9 mouse cellular contexts compared by ENCODE assay signal in the genomic region with DNA sequence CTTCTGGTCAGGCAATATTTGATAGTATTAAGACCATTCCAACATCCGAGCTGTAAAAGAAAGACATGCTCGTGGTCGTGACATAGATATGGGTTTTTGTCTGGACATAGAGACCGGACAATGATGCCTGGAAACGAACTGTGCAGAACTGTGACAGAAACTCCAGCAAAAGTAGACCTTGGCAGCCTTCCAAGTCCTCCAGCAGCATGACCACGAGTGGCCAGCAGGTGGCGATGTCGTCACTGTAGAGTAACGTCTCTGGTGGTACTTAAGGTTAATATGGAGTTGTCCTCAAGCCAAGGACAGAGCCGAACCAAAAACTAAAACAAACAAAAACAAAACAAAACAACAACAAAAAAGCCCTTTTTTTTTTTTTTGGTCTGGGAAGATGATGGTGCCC.
DNase-seq lines count a peak whose midpoint lies in the region; ATAC-seq and TF ChIP-seq lines count a peak whose summit lies in the region.
"Had no signal": no experiment of that assay in that cellular context is flagged by ENCODE, and none has a peak within 500 bp of the region (broad histone marks: within the 10 kb centered on the region; RNA-seq: fewer than 3 reads in every experiment).

No protein-coding gene starts in this region.

- intact Hi-C loops in gastrocnemius, adult 2 months (cut with DNase I) = loop anchor here (1.0 to 5.0 kb wide), 2 partner anchors 197 to 252 kb away; no protein-coding TSS in a partner anchor

- TF ChIP-seq CTCF in MEL (IDR thresholded peaks at IDR 0.05 in 2 of 3, conservative IDR thresholded peaks at IDR 0.05 in 1 of 3; ENCODE audit: control insufficient read depth in 1 of 3, insufficient read depth in 1 of 3, low read depth in 2 of 3, low read length in 3 of 3, poor library complexity in 1 of 3, severe bottlenecking in 1 of 3) = peak; percentile 97 to 99 (median 98)
- peak; percentile 85 for TF ChIP-seq CTCF in cerebellum, adult 2 months (IDR thresholded peaks at IDR 0.05; ENCODE audit: borderline replicate concordance, insufficient read depth, low read depth, low read length)
- peak; percentile 90; the same call in 1 of the 2 replicates for TF ChIP-seq CTCF in gastrocnemius, adult 2 months (IDR thresholded peaks at IDR 0.05)
- peak; percentile 89 for TF ChIP-seq CTCF in liver, embryonic 14.5 days (IDR thresholded peaks at IDR 0.05; ENCODE audit: low read depth)

- H3K36me3 ChIP-seq in MEL (ENCODE audit: control insufficient read depth in 1 of 2, insufficient read depth in 2 of 2, low read length in 2 of 2) = peaks cover 0 to 5% of the 10 kb centered on the region in 2 experiments; a peak in 2 of 4 replicates
- H3K36me3 ChIP-seq in liver, embryonic 14.5 days (replicated peaks; ENCODE audit: control insufficient read depth, insufficient read depth, low read depth) = no peaks in the 10 kb centered on the region
- H3K36me3 ChIP-seq: heart, embryonic 15.5 days had no signal

- no peak for ATAC-seq in liver, embryonic 14.5 days (ENCODE audit: insufficient read depth)

- H3K27me3 ChIP-seq in MEL (ENCODE audit: control insufficient read depth in 1 of 2, insufficient read depth in 2 of 2, low read length in 2 of 2) = peaks cover 0 to 2% of the 10 kb centered on the region in 2 experiments; a peak in 2 of 4 replicates
- H3K27me3 ChIP-seq in cerebellum, adult 2 months (ENCODE audit: control insufficient read depth, insufficient read depth, low read length) = no peaks in the 10 kb centered on the region
- H3K27me3 ChIP-seq in liver, embryonic 14.5 days (ENCODE audit: control insufficient read depth, insufficient read depth, low read length) = no peaks in the 10 kb centered on the region
- H3K27me3 ChIP-seq: heart, embryonic 15.5 days had no signal

- TF ChIP-seq EP300 in MEL (IDR thresholded peaks at IDR 0.05; ENCODE audit: low read depth in 1 of 2, low read length in 2 of 2) = no peak
- TF ChIP-seq EP300 in liver, embryonic 14.5 days (IDR thresholded peaks at IDR 0.05; ENCODE audit: low read depth) = no peak

- no peak overlapping the region for H3K27ac ChIP-seq in MEL (ENCODE audit: control insufficient read depth, low read depth, low read length)
- H3K27ac ChIP-seq in cerebellum, adult 2 months (ENCODE audit: insufficient read depth, low read length) = no peak overlapping the region
- H3K27ac ChIP-seq in gastrocnemius, adult 2 months = peak overlapping the region; percentile 51; the same call in 1 of the 2 replicates
- no peak overlapping the region for H3K27ac ChIP-seq in liver, embryonic 14.5 days
- H3K27ac ChIP-seq: heart, embryonic 15.5 days had no signal

- no peak overlapping the region for H3K9ac ChIP-seq in MEL (ENCODE audit: control insufficient read depth, low read depth, low read length, poor library complexity, severe bottlenecking)
- H3K9ac ChIP-seq in liver, embryonic 14.5 days (replicated peaks) = no peak overlapping the region
- H3K9ac ChIP-seq: heart, embryonic 15.5 days had no signal

- WGBS in cerebellum, adult 2 months = 12% methylated on average over 10 of the region's 10 CpGs
- WGBS in liver, embryonic 14.5 days (ENCODE audit: insufficient replicate concordance) = 20% methylated on average over 10 of the region's 10 CpGs

- no peaks in the 10 kb centered on the region for H3K9me3 ChIP-seq in MEL (replicated peaks; ENCODE audit: insufficient read depth, low read length)
- H3K9me3 ChIP-seq in liver, embryonic 14.5 days (ENCODE audit: control insufficient read depth, low read length) = no peaks in the 10 kb centered on the region
- H3K9me3 ChIP-seq: heart, embryonic 15.5 days had no signal

- H3K4me3 ChIP-seq in MEL (ENCODE audit: control insufficient read depth in 1 of 2, insufficient read depth in 1 of 2, low read depth in 2 of 2, low read length in 2 of 2) = peak overlapping the region; percentile 29 to 30
- H3K4me3 ChIP-seq in cerebellum, adult 2 months (replicated peaks; ENCODE audit: insufficient read depth, low read depth, low read length) = no peak overlapping the region
- peak overlapping the region; percentile 45 for H3K4me3 ChIP-seq in gastrocnemius, adult 2 months
- H3K4me3 ChIP-seq in liver, embryonic 14.5 days (ENCODE audit: insufficient read depth in 1 of 2, low read depth in 2 of 2, low read length in 2 of 2) = no peak overlapping the region
- H3K4me3 ChIP-seq: heart, embryonic 15.5 days had no signal

- no peak overlapping the region for H3K4me2 ChIP-seq in liver, embryonic 14.5 days (ENCODE audit: low read depth)
- H3K4me2 ChIP-seq: heart, embryonic 15.5 days had no signal

- DNase-seq in 3134 (ENCODE audit: extremely low read depth, insufficient read length, low spot score) (peak; percentile 40), MEL (ENCODE audit: low read depth, low spot score) (peak; percentile 91)
- DNase-seq in cerebellum, adult 2 months = peak; percentile 54 to 78
- peak; percentile 83 for DNase-seq in gastrocnemius, adult 2 months
- DNase-seq in kidney, postnatal 10 days = peak; percentile 92
- peak; percentile 9 to 24 (median 19) for DNase-seq in liver, embryonic 14.5 days (ENCODE audit: low read depth in 3 of 3, low spot score in 3 of 3)
- peak; percentile 91 to 94 for DNase-seq in right cerebral cortex, adult 2 months (ENCODE audit: low spot score in 2 of 2)
- peak; percentile 83 for DNase-seq in urinary bladder, postnatal 14 days (ENCODE audit: low spot score)

- TF ChIP-seq POLR2A in MEL (IDR thresholded peaks at IDR 0.05; ENCODE audit: control insufficient read depth in 1 of 2, insufficient read depth in 1 of 2, low read depth in 1 of 2, low read length in 2 of 2, poor library complexity in 1 of 2) = no peak
- no peak for TF ChIP-seq POLR2A in cerebellum, adult 2 months (IDR thresholded peaks at IDR 0.05; ENCODE audit: borderline replicate concordance, insufficient read depth, low read length)

- peak; percentile 86 for TF ChIP-seq RAD21 in MEL (IDR thresholded peaks at IDR 0.05; ENCODE audit: low read depth, low read length)

- H3K79me2 ChIP-seq in MEL (ENCODE audit: control insufficient read depth, insufficient read depth, low read length, poor library complexity) = no peaks in the 10 kb centered on the region

- peaks cover 5 to 15% of the 10 kb centered on the region in 2 experiments; a peak in 3 of 4 replicates for H3K4me1 ChIP-seq in MEL (ENCODE audit: control insufficient read depth in 1 of 2, insufficient read depth in 2 of 2, low read length in 2 of 2)
- peaks cover 5% of the 10 kb centered on the region; the same call in 1 of the 2 replicates for H3K4me1 ChIP-seq in cerebellum, adult 2 months (ENCODE audit: control insufficient read depth, insufficient read depth, low read length)
- H3K4me1 ChIP-seq in liver, embryonic 14.5 days (replicated peaks; ENCODE audit: control insufficient read depth in 2 of 2, insufficient read depth in 2 of 2, low read length in 1 of 2) = no peaks in the 10 kb centered on the region

TF ChIP-seq in MEL, 35 proteins besides CTCF, POLR2A, EP300 and RAD21 (continues in another document):
- TF ChIP-seq MYC (IDR thresholded peaks at IDR 0.05; ENCODE audit: low read depth, low read length) (peak; percentile 78), JUND (IDR thresholded peaks at IDR 0.05; ENCODE audit: low read depth, low read length) (0 out of 2 replicates have a peak, but pooled peaks have one; percentile 20), NELFE (IDR thresholded peaks at IDR 0.05; ENCODE audit: low read depth, low read length) (no peak), GABPA (IDR thresholded peaks at IDR 0.05; ENCODE audit: low read depth, low read length) (no peak), SMC3 (IDR thresholded peaks at IDR 0.05; ENCODE audit: low read depth, low read length) (peak; percentile 96), ZKSCAN1 (IDR thresholded peaks at IDR 0.05; ENCODE audit: low read depth, low read length) (no peak), E2F4 (IDR thresholded peaks at IDR 0.05; ENCODE audit: borderline replicate concordance, low read depth, low read length) (no peak), USF2 (IDR thresholded peaks at IDR 0.05; ENCODE audit: borderline replicate concordance in 1 of 2, insufficient read depth in 1 of 2, low read depth in 1 of 2, low read length in 2 of 2) (no peak), POLR2AphosphoS5 (IDR thresholded peaks at IDR 0.05; ENCODE audit: borderline replicate concordance, low read depth, low read length) (no peak), ZMIZ1 (IDR thresholded peaks at IDR 0.05; ENCODE audit: low read depth, low read length) (no peak), USF1 (IDR thresholded peaks at IDR 0.05; ENCODE audit: low read depth, low read length) (no peak), GATA1 (IDR thresholded peaks at IDR 0.05; ENCODE audit: low read depth, low read length) (no peak), MAZ (IDR thresholded peaks at IDR 0.05; ENCODE audit: low read depth, low read length) (no peak), KAT2A (conservative IDR thresholded peaks at IDR 0.05; ENCODE audit: low read depth, low read length) (no peak), RCOR1 (IDR thresholded peaks at IDR 0.05; ENCODE audit: low read depth, low read length) (no peak), POLR2AphosphoS2 (IDR thresholded peaks at IDR 0.05; ENCODE audit: low read length) (no peak), MAX (IDR thresholded peaks at IDR 0.05; ENCODE audit: low read length) (no peak), NRF1 (IDR thresholded peaks at IDR 0.05; ENCODE audit: insufficient read depth, low read depth, low read length, poor library complexity, severe bottlenecking) (no peak), HCFC1 (IDR thresholded peaks at IDR 0.05; ENCODE audit: low read depth, low read length) (no peak), MXI1 (IDR thresholded peaks at IDR 0.05; ENCODE audit: low read depth, low read length) (no peak), MEF2A (IDR thresholded peaks at IDR 0.05; ENCODE audit: extremely low read depth, insufficient replicate concordance, low read depth, low read length, poor library complexity, severe bottlenecking) (no peak), CHD1 (IDR thresholded peaks at IDR 0.05; ENCODE audit: low read depth, low read length) (no peak), ZC3H11A (IDR thresholded peaks at IDR 0.05; ENCODE audit: low read depth, low read length) (peak; percentile 68), TBP (IDR thresholded peaks at IDR 0.05; ENCODE audit: low read depth, low read length) (no peak), ETS1 (IDR thresholded peaks at IDR 0.05; ENCODE audit: low read depth, low read length) (no peak), TCF12 (IDR thresholded peaks at IDR 0.05; ENCODE audit: low read depth, low read length) (no peak), TAL1 (IDR thresholded peaks at IDR 0.05; ENCODE audit: low read length) (no peak), UBTF (IDR thresholded peaks at IDR 0.05; ENCODE audit: borderline replicate concordance, insufficient read depth, low read depth, low read length) (no peak), SIN3A (IDR thresholded peaks at IDR 0.05; ENCODE audit: low read length) (peak; percentile 54; the same call in 1 of the 2 replicates), MAFK (IDR thresholded peaks at IDR 0.05; ENCODE audit: borderline replicate concordance, low read depth, low read length) (no peak), ZNF384 (IDR thresholded peaks at IDR 0.05; ENCODE audit: low read depth, low read length) (peak; percentile 38; the same call in 1 of the 2 replicates)

Comparison
In these comparisons a context has a peak if more than half of its experiments do, and no peak if none do; other contexts are left out.
1. DNase-seq: peak in every context shown above with its lines; median percentile 92 in right cerebral cortex, adult 2 months; 92 in kidney, postnatal 10 days; 91 in MEL; 83 in gastrocnemius, adult 2 months; 83 in urinary bladder, postnatal 14 days; 66 in cerebellum, adult 2 months; 40 in 3134; 19 in liver, embryonic 14.5 days.
2. H3K4me3 ChIP-seq: peak in MEL (2 of 2) and gastrocnemius, adult 2 months (single experiment); none in cerebellum, adult 2 months (single experiment) and liver, embryonic 14.5 days (0 of 2).
3. Peak in every context shown above with its lines, with median percentiles within 50 percentile points of each other: CTCF ChIP-seq.